Mouse (Mus musculus) hindbrain, embryonic 10.5 days (tissue): ENCODE measurements around the gene Prr15l. TPM values are rescaled to one million over a fixed set of nuclear protein-coding genes. Genes with fewer than 3 reads are reported as not detected.
A peak's percentile ranks its signal among the peaks of the same experiment; 100 is the strongest.

Experiments used
- DNase-seq: peaks from one replicate; pipeline ENCODE4 v3.0.0-alpha.2; 2017; ENCODE audit warnings: low spot score
- H3K27ac ChIP-seq: fragments of 300-500 bp; sonication (generic); 2 replicates; pipeline ENCODE4 v1.5.1; 2016; ENCODE audit warnings: mild to moderate bottlenecking, moderate library complexity
- H3K27me3 ChIP-seq: fragments of 300-500 bp; sonication (generic); 2 replicates; pipeline ENCODE4 v1.6.1; 2016; ENCODE audit warnings: mild to moderate bottlenecking; ENCODE audit not compliant: poor library complexity, insufficient read depth, severe bottlenecking
- H3K36me3 ChIP-seq: fragments of 300-500 bp; sonication (generic); 2 replicates; pipeline ENCODE4 v1.6.1; 2016; ENCODE audit warnings: mild to moderate bottlenecking, moderate library complexity
- H3K4me1 ChIP-seq: fragments of 300-500 bp; sonication (generic); replicated peaks from 2 replicates; pipeline ENCODE4 v1.6.1; 2016; ENCODE audit warnings: mild to moderate bottlenecking
- H3K4me3 ChIP-seq: fragments of 300-500 bp; sonication (generic); 2 replicates; pipeline ENCODE4 v1.5.1; 2016; ENCODE audit warnings: mild to moderate bottlenecking, moderate library complexity
- H3K9me3 ChIP-seq: fragments of 300-500 bp; sonication (generic); 2 replicates; pipeline ENCODE4 v1.6.1; 2016; ENCODE audit warnings: mild to moderate bottlenecking, moderate library complexity
- WGBS: fragments of 180-500 bp; shearing (Covaris S2); methylation state at CpG from one replicate; pipeline ENCODE4 v1.1.7; 2016; 5-methylcytosine and 5-hydroxymethylcytosine counted together
- polyA plus RNA-seq: library from polyadenylated mRNA; unstranded; fragments of >200 nt; fragmentation: Nextera tagmentation; extraction: Ambion mirVana; gene quantifications from 2 replicates; pipeline ENCODE4 v1.2.1, GENCODE M21; 2016

The Prr15l gene
- polyA plus RNA-seq, 1 experiment from 2014 or later: 0.75 TPM

GRCm38 (mm10) chr11:96966172-96966571 is 38.3 kb downstream of the Prr15l start:
- WGBS: 91% methylated on average over 3 of the region's 3 CpGs
- Histone ChIP-seq H3K27me3 (no peaks in the 10 kb centered on the region), H3K4me1 (peaks cover 30% of the 10 kb centered on the region; the same call in 1 of the 2 replicates), H3K36me3 (peaks cover 39% of the 10 kb centered on the region), H3K4me3 (no peak overlapping the region), H3K27ac (no peak overlapping the region), H3K9me3 (no peaks in the 10 kb centered on the region)
- no peak for DNase-seq

GRCm38 (mm10) chr11:96966914-96967543 is 39.1 kb downstream of the Prr15l start:
- Histone ChIP-seq H3K4me1 (peaks cover 30% of the 10 kb centered on the region; the same call in 1 of the 2 replicates), H3K4me3 (no peak overlapping the region), H3K9me3 (no peaks in the 10 kb centered on the region), H3K27ac (0 out of 2 replicates have a peak overlapping the region, but pooled peaks have one; percentile 35), H3K27me3 (no peaks in the 10 kb centered on the region), H3K36me3 (peaks cover 30% of the 10 kb centered on the region)
- WGBS: 90% methylated on average over 13 of the region's 13 CpGs
- no peak for DNase-seq

GRCm38 (mm10) chr11:96967544-96968269 is 39.8 kb downstream of the Prr15l start:
- WGBS: 89% methylated on average over 11 of the region's 11 CpGs
- no peak for DNase-seq
- Histone ChIP-seq H3K4me3 (no peak overlapping the region), H3K27ac (peak overlapping the region; percentile 35; the same call in 1 of the 2 replicates), H3K4me1 (peaks cover 30% of the 10 kb centered on the region), H3K36me3 (peaks cover 24% of the 10 kb centered on the region), H3K27me3 (no peaks in the 10 kb centered on the region), H3K9me3 (no peaks in the 10 kb centered on the region)

- Histone ChIP-seq H3K9me3 (no peaks in the 10 kb centered on the region), H3K36me3 (peaks cover 19% of the 10 kb centered on the region), H3K27ac (no peak overlapping the region), H3K4me3 (no peak overlapping the region), H3K4me1 (peaks cover 27% of the 10 kb centered on the region), H3K27me3 (no peaks in the 10 kb centered on the region)
- DNase-seq: no peak
- 71% methylated on average over 6 of the region's 6 CpGs for WGBS
These were observed 40.6 kb downstream of the Prr15l start for GRCm38 (mm10) chr11:96968476-96968875.

- DNase-seq: no peak
- Histone ChIP-seq H3K9me3 (no peaks in the 10 kb centered on the region), H3K36me3 (peaks cover 26% of the 10 kb centered on the region), H3K27me3 (no peaks in the 10 kb centered on the region), H3K4me1 (peaks cover 27% of the 10 kb centered on the region), H3K4me3 (no peak overlapping the region), H3K27ac (no peak overlapping the region)
- WGBS: 80% methylated on average over 5 of the region's 5 CpGs
These were observed 41.4 kb downstream of the Prr15l start for GRCm38 (mm10) chr11:96969280-96969722.

- Histone ChIP-seq H3K27me3 (no peaks in the 10 kb centered on the region), H3K36me3 (peaks cover 22% of the 10 kb centered on the region), H3K9me3 (no peaks in the 10 kb centered on the region), H3K4me1 (peaks cover 27% of the 10 kb centered on the region), H3K27ac (no peak overlapping the region), H3K4me3 (no peak overlapping the region)
- no peak for DNase-seq
- 75% methylated on average over 1 of the region's 1 CpGs for WGBS
These were observed 41.8 kb downstream of the Prr15l start for GRCm38 (mm10) chr11:96969746-96970145.

GRCm38 (mm10) chr11:96970341-96970740 is 42.4 kb downstream of the Prr15l start:
- WGBS: 88% methylated on average over 3 of the region's 3 CpGs
- no peaks in the 10 kb centered on the region for H3K9me3 ChIP-seq
- no peak overlapping the region for H3K27ac ChIP-seq
- peaks cover 19% of the 10 kb centered on the region for H3K36me3 ChIP-seq
- H3K27me3 ChIP-seq: no peaks in the 10 kb centered on the region
- H3K4me1 ChIP-seq: peaks cover 29% of the 10 kb centered on the region
- no peak overlapping the region for H3K4me3 ChIP-seq
- DNase-seq: no peak

GRCm38 (mm10) chr11:96972906-96973305 is 45.0 kb downstream of the Prr15l start:
- H3K4me3 ChIP-seq: no peak overlapping the region
- H3K27ac ChIP-seq: no peak overlapping the region
- H3K27me3 ChIP-seq: no peaks in the 10 kb centered on the region
- no peak for DNase-seq
- WGBS: 83% methylated on average over 5 of the region's 5 CpGs
- no peaks in the 10 kb centered on the region for H3K9me3 ChIP-seq
- peaks cover 14% of the 10 kb centered on the region for H3K36me3 ChIP-seq
- peaks cover 40% of the 10 kb centered on the region for H3K4me1 ChIP-seq

- Histone ChIP-seq H3K27ac (no peak overlapping the region), H3K9me3 (no peaks in the 10 kb centered on the region), H3K4me1 (peaks cover 43% of the 10 kb centered on the region), H3K27me3 (no peaks in the 10 kb centered on the region), H3K36me3 (peaks cover 14% of the 10 kb centered on the region), H3K4me3 (no peak overlapping the region)
- 88% methylated on average over 5 of the region's 5 CpGs for WGBS
- DNase-seq: no peak
These were observed 45.6 kb downstream of the Prr15l start for GRCm38 (mm10) chr11:96973426-96973964.

- H3K4me1 ChIP-seq: peaks cover 41% of the 10 kb centered on the region
- H3K36me3 ChIP-seq: peaks cover 14% of the 10 kb centered on the region
- H3K4me3 ChIP-seq: no peak overlapping the region
- no peaks in the 10 kb centered on the region for H3K9me3 ChIP-seq
- no peak for DNase-seq
- H3K27ac ChIP-seq: no peak overlapping the region
- WGBS: 89% methylated on average over 5 of the region's 5 CpGs
- no peaks in the 10 kb centered on the region for H3K27me3 ChIP-seq
These were observed 46.9 kb downstream of the Prr15l start for GRCm38 (mm10) chr11:96974813-96975212.

GRCm38 (mm10) chr11:96975511-96976378 is 47.8 kb downstream of the Prr15l start:
- Histone ChIP-seq H3K27ac (0 out of 2 replicates have a peak overlapping the region, but pooled peaks have one; percentile 100), H3K36me3 (peaks cover 13% of the 10 kb centered on the region), H3K4me3 (peak overlapping the region; percentile 89), H3K9me3 (no peaks in the 10 kb centered on the region), H3K27me3 (no peaks in the 10 kb centered on the region), H3K4me1 (peaks cover 38% of the 10 kb centered on the region)
- whole genome bisulfite sequencing: 82% methylated on average over 10 of the region's 10 CpGs
- DNase-seq: no peak

GRCm38 (mm10) chr11:96976379-96976687 is 48.4 kb downstream of the Prr15l start:
- Histone ChIP-seq H3K4me3 (peak overlapping the region; percentile 89), H3K36me3 (peaks cover 9% of the 10 kb centered on the region), H3K4me1 (peaks cover 38% of the 10 kb centered on the region), H3K27me3 (peaks cover 3% of the 10 kb centered on the region), H3K9me3 (no peaks in the 10 kb centered on the region), H3K27ac (peak overlapping the region; percentile 100)
- WGBS: 69% methylated on average over 3 of the region's 3 CpGs
- no peak for DNase-seq
